Mouse (Mus musculus) cerebellum, adult 2 months (tissue): ENCODE results near the gene Hint1.

ENCODE experiments used
- CTCF ChIP-seq: fragments of 200-500 bp; IDR thresholded peaks from 2 replicates; pipeline ENCODE4 v1.5.1; 2011; ENCODE audit warnings: low read depth, mild to moderate bottlenecking, control low read depth, low read length, moderate library complexity, borderline replicate concordance; ENCODE audit not compliant: insufficient read depth
- POLR2A ChIP-seq: fragments of 200-500 bp; IDR thresholded peaks from 2 replicates; pipeline ENCODE4 v1.6.1; 2011; ENCODE audit warnings: low read length, control low read depth, borderline replicate concordance; ENCODE audit not compliant: insufficient read depth

DNA sequence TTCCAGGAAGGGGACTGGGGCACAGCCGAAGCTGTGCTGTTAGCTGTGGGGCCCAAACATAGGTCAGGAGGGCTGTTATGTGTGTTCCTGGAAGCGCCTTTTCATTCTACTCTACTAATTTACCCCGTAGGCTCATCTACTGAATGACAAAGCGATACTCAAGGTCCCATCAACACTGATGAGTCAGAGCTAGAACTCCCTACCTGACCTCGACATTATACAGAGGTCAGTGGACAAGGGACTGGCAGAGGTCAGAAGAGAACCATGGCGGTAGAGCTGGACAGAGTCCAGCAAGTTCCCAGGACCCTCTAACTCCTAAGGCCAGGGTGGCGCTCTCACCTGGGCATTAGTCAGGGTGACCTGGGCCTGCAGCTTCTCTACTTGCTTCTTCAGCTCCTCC, 51.3 kb downstream of the Hint1 start:
- no peak for TF ChIP-seq POLR2A
- TF ChIP-seq CTCF: no peak
